Mouse (Mus musculus): Measurements from ENCODE around the gene Gpx4. TPM values are rescaled to one million over a fixed set of nuclear protein-coding genes. Genes with fewer than 3 reads are reported as not detected.
A peak's percentile ranks its signal among the peaks of the same experiment; 100 is the strongest.

Gene Gpx4
- polyA plus RNA-seq, 3 experiments from 2014 or later: 346 to 445 (median 381) TPM

GRCm38 (mm10) chr10:80074813-80075601 lies 28.0 kb downstream of the Gpx4 start:
- peak; percentile 97 for ATAC-seq

- ATAC-seq: no peak
Observed at GRCm38 (mm10) chr10:80075924-80076323, 29.0 kb downstream of the Gpx4 start.

DNA sequence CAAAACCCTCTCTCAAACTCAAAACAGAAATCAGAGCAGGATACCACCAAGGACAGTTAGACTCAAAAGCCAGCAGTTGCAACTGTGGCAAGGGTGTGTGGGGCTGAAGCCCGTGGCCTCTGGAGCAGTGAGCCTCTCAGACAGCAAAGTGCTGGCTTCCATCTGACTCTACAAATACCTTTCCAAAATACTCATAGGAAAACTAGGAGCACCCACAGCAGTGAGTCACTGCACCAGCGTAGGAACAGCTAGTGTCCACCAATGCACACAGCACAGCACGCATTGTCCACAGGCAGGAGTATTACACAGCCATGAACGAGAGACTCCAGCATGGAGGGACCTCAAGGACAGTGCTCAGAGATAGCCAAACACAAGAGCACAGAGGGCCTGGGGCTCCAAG lies 29.4 kb downstream of the Gpx4 start:
- ATAC-seq: no peak

- ATAC-seq: no peak
Observed at GRCm38 (mm10) chr10:80077312-80077711, 30.3 kb downstream of the Gpx4 start.

DNA sequence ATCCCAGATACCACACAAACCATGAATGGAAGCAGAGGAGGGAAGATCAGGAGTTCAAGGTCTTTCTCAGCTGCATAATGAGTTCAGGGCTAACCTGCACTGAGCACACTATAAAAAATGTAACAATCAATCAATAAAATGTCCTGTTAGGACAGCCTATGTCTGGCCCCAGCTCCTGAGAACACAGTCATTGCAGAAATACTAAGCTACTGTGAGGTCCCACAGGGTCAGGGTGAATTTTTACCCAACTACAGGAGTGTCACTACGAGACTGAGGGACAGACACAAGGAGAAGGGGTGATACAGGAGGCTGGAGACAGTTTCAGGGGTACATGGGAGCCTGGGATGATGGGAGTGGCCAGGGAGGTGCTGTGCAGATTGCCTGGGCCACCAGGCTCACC lies 31.4 kb downstream of the Gpx4 start:
- ATAC-seq: no peak

- no peak for ATAC-seq
Observed at GRCm38 (mm10) chr10:80080396-80081070, 33.6 kb downstream of the Gpx4 start.

- ATAC-seq: no peak
Observed at GRCm38 (mm10) chr10:80081075-80081474, 34.1 kb downstream of the Gpx4 start.

DNA sequence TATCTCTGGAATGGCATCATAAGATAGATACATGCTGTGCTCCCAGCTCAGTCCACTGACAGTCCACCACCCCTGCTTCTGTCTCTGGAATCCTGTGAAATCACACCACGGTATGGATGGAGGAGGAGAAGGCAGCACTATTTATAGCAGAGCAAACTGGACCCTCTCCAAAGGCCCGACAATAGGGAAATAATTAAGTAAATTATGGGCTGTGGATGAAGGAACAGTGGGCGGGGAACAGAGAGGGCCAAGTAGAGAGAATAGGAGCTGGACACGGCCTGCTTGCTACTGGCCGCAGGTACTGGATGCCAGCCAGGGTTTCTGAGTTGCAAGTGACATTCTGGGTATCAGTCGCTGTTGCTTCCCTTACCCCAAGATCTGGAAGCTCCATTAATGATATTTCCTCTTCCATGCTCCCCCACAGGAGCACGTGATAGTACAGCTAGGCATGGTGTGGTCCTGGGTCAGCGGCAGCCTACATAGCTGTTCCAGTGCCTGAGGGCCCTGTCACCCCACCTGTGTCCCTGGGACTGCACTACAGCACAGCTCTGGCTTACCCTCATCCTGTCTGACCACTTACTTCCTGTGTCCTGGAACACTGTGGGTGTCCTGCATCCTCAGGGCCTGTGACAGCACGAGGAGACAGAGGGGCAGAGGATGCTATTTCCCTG lies 38.0 kb downstream of the Gpx4 start:
- no peak for ATAC-seq

- ATAC-seq: no peak
Observed at GRCm38 (mm10) chr10:80086847-80087246, 39.9 kb downstream of the Gpx4 start.

DNA sequence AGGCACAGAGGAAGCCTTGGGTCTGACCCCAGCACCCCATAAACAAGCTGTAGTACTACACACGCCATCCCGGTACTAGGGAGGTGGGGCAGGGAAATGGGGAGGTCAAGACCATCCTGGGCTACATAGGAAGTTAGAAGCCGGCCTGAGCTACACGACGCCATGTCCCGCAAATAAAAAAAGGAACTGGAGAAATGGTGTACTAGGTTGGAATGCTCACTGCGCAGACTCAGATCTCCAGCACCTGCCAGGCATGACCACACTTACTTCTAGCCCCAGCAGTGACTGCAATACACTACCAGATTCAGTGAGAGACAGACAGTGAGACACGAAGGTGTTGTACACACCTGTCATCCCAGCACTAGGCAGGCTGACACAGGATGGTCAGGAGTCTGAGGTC lies 40.5 kb downstream of the Gpx4 start:
- ATAC-seq: no peak

DNA sequence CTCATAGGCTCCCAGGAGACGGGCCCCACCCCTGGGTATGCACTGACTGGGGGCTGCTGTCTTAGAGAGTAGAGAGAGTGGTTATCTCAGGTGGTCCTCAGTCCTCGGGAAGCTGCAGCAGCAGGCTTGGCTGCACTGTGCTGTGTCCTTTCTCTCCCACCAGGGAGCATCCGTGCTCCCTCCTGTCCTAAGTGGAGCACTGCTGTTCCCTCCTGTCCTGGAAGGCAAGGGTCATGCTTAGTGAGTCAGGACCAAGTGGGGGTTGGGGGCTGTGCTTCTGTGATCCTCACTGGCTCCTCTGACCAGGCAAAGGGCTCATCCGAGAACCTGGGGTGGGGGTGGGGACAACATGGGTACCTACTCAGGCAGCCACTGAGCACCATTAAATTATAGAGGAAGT lies 42.2 kb downstream of the Gpx4 start:
- ATAC-seq: no peak

- no peak for ATAC-seq
Observed at GRCm38 (mm10) chr10:80091527-80091926, 44.6 kb downstream of the Gpx4 start.

DNA sequence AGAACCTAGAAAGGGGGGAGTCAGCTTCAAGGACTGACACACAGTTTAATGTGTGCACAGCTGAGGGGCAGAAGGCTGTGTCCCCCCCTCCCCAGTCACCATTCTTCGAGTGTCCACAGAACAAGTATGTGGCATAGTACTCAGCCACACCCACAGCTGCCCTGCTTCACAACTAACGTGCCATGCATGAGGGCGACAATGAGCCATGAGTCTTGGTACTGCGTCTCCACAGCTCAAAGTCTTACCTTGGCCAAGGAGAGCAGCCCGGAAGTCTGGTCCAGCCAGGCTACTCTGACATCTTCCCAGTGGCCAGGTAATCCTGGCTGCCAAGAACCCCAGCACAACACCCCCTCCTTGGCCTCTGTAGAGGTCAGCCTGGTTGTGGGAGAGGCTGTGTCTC lies 45.7 kb downstream of the Gpx4 start:
- no peak for ATAC-seq

DNA sequence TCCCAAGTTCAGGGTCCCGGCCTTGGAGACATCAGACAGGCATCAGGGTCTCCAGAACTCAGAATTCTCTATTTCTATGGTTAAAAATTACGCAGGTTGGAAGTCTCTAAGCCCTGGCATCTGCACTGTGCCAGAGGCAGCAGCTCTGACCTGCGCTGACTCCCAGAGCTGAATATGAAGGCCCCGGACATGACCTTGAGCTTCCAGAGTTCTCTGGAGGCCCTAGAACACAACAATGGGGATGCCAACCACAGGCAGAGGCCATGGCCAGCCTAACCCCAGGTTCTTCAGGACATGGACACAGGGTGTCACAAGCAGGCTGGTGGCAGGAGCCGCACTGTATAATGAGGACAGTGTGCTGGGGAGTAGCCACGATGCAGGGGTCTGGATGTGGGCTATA lies 47.1 kb downstream of the Gpx4 start:
- ATAC-seq: no peak

- ATAC-seq: no peak
Observed at GRCm38 (mm10) chr10:80094684-80095083, 47.7 kb downstream of the Gpx4 start.

DNA sequence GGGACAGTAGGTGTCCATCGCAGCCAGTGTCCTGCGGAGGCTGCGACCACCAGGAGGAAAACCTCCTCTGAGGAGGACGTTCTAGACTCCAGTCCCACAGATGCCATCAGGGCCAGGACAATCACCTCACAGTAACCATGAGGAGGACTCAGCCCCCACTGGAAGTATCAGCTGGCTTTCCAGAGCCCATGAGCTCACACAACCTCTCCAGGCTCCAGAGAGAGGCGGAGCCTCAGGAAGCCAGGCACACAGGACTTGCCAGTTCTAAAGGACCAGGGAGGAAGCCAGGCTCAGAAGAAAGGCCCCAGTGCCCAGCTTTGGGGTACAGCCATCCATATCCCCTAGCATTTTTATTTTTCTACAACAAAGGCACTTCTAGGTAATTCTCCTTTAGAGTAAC lies 48.6 kb downstream of the Gpx4 start:
- ATAC-seq: no peak

DNA sequence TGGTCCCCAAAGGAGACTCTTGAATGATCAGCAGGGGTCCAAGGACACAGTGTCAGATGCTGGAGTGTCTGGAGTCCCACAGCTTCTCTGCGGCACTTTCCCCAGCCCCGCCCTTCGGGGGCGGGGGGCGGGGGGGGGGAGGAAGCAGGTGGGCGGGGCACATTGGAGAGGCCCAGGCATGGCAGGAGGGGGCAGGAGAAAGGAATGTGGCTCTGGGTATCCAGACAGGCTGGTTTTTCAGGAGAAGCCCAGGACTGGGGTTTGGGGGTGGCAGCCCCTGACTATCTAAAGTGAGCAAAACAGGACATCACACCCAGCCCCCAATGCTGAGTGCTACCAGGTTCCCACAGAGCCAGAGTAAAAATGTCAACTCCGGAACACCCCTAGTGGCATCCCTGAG lies 50.3 kb downstream of the Gpx4 start:
- no peak for ATAC-seq

GRCm38 (mm10) chr10:80098630-80099029 lies 51.7 kb downstream of the Gpx4 start:
- no peak for ATAC-seq

GRCm38 (mm10) chr10:80100982-80101381 lies 54.0 kb downstream of the Gpx4 start:
- ATAC-seq: no peak

GRCm38 (mm10) chr10:80102216-80102915 lies 55.4 kb downstream of the Gpx4 start:
- ATAC-seq: peak; percentile 98

DNA sequence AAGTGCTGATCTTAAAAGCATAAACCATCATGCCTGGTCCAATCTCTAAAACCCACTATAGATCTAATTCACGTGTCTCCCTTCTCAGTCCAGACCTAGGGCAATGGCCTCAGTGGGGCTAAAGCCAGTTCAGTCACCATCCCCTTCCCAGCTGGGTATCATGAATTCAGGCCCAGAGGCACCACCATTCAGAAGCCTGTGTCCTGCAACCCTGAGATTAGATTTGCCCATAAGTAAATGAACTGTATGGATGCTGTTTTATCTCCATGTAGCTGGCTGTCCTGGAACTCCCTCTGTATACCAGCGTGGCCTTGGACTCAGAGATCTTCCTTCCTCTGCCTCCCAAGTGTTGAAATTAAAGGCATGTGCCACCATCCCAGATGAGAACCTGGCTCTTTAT lies 56.1 kb downstream of the Gpx4 start:
- ATAC-seq: no peak

DNA sequence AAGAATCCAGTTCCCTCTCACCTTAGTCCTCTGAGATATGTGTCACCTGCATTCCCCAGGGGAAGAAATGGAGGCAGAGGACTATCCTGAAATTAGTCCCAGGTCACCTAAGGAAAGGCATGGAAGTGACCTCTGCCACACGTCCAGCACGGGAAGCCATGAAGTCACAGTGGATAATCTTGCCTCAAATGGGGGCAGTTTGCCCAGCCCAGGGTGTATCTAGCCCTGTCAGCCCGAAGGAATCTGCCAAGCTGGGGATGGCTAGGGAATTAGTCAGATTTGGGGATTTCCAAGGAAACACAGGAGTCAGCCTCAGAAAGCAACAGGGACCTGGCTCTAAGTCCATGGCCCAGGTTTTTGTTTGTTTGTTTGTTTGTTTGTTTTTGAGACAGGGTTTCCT lies 57.2 kb downstream of the Gpx4 start:
- ATAC-seq: no peak

- no peak for ATAC-seq
Observed at GRCm38 (mm10) chr10:80105460-80105859, 58.5 kb downstream of the Gpx4 start, which contains the start of gene Sbno2. Sbno2 (minus strand) TSS chr10:80105571.

Measured in inflammation-experienced regulatory T-cells, adult 6 months (primary cell).